Mouse (Mus musculus) inflammation-experienced regulatory T-cells (primary cell): ENCODE results near the gene Fam78a. TPM values are rescaled to one million over a fixed set of nuclear protein-coding genes. Genes with fewer than 3 reads are reported as not detected.

Experiments used
- polyA plus RNA-seq, 2 experiments: library from polyadenylated mRNA; unstranded; fragments of 100-300 nt; shearing (Covaris generic); gene quantifications; one replicate each; pipeline ENCODE4 v1.2.1; 2017

Gene Fam78a
- 10 to 100 TPM; 24.3 to 56.0 TPM for polyA plus RNA-seq

GRCm38 (mm10) chr2:32084111-32084871 lies at the start of gene Fam78a:
TSS of gene Fam78a (minus strand) at chr2:32084857.

GRCm38 (mm10) chr2:32095351-32096121 lies 10.9 kb upstream of the Fam78a start, which contains the start of gene Plpp7:
TSS of gene Plpp7 (plus strand) at chr2:32095528.

Other genes with a start within 250 kb of the Fam78a start
- gene Fibcd1, start 238.9 kb downstream of the Fam78a start, polyA plus RNA-seq = under 1 TPM; 0.24 to 0.58 TPM
- gene Lamc3, start 197.6 kb downstream of the Fam78a start, polyA plus RNA-seq = under 1 TPM; 0.05 to 0.66 TPM
- 1 to 10 TPM in 1 of 2 experiments, under 1 TPM in 1; 0.10 to 1.9 TPM for gene Aif1l, start 134.7 kb downstream of the Fam78a start, polyA plus RNA-seq
- 100 to 1,000 TPM in 1 of 2 experiments, 10 to 100 TPM in 1; 83.5 to 105 TPM for gene Nup214, start 110.4 kb downstream of the Fam78a start, polyA plus RNA-seq
- under 1 TPM; 0.17 to 0.53 TPM for gene Plpp7, start 10.7 kb upstream of the Fam78a start, polyA plus RNA-seq
- 10 to 100 TPM; 52.6 to 66.4 TPM for gene Prrc2b, start 66.2 kb upstream of the Fam78a start, polyA plus RNA-seq
- gene Pomt1, start 151.7 kb upstream of the Fam78a start, polyA plus RNA-seq = 1 to 10 TPM; 6.6 to 7.3 TPM
- 100 to 1,000 TPM in 1 of 2 experiments, 10 to 100 TPM in 1; 89.9 to 103 TPM for gene Uck1, start 175.3 kb upstream of the Fam78a start, polyA plus RNA-seq
- gene Golga2, start 202.5 kb upstream of the Fam78a start, polyA plus RNA-seq = 10 to 100 TPM; 41.9 to 42.0 TPM
- 100 to 1,000 TPM; 222 to 264 TPM for gene Swi5, start 203.2 kb upstream of the Fam78a start, polyA plus RNA-seq